Mouse (Mus musculus) CH12.LX (cell line): Measurements from ENCODE around the gene Hunk. TPM values are rescaled to one million over a fixed set of nuclear protein-coding genes. Genes with fewer than 3 reads are reported as not detected.

Source experiments
- DNase-seq: peaks from one replicate; pipeline ENCODE4 v3.0.0-alpha.2; 2013; ENCODE audit errors: extremely low read depth
- H3K27ac ChIP-seq: 2 replicates; pipeline ENCODE4 v1.5.1; 2012; ENCODE audit warnings: low read depth, mild to moderate bottlenecking, control low read depth, moderate library complexity; ENCODE audit not compliant: insufficient read depth
- H3K27me3 ChIP-seq: replicated peaks from 2 replicates; pipeline ENCODE3; 2012; ENCODE audit warnings: inconsistent platforms
- H3K36me3 ChIP-seq, 2 experiments: replicated peaks in 1 of 2; 2 replicates each; pipeline versions ENCODE3 to v1.6.1; 2012; ENCODE audit warnings: inconsistent platforms in 1 of 2, low read length in 1 of 2, mild to moderate bottlenecking in 1 of 2, mixed read lengths in 1 of 2, moderate library complexity in 1 of 2; ENCODE audit not compliant: control insufficient read depth in 1 of 2, insufficient read depth in 1 of 2
- H3K4me1 ChIP-seq, 2 experiments: 2 replicates each; pipeline ENCODE4 v1.6.1; 2012; ENCODE audit warnings: inconsistent platforms in 1 of 2, moderate library complexity in 1 of 2; ENCODE audit not compliant: insufficient read depth in 2 of 2, control insufficient read depth in 1 of 2
- H3K4me2 ChIP-seq: 2 replicates; pipeline ENCODE4 v1.6.1; 2012; ENCODE audit warnings: low read depth, mild to moderate bottlenecking, control low read depth; ENCODE audit not compliant: poor library complexity, insufficient read depth, severe bottlenecking
- H3K4me3 ChIP-seq, 3 experiments: fragments of 150-350 bp in 1 of 3; sonication (generic) in 1 of 3; replicated peaks in 1 of 3; 2 replicates each; pipeline versions ENCODE3 to v1.5.1; 2011 to 2012; ENCODE audit warnings: low read depth in 2 of 3, low read length in 2 of 3, mild to moderate bottlenecking in 2 of 3, moderate library complexity in 2 of 3, control low read depth in 1 of 3, improper control_type of control experiment in 1 of 3, inconsistent platforms in 1 of 3, mixed read lengths in 1 of 3; ENCODE audit not compliant: poor library complexity in 1 of 3
- H3K79me2 ChIP-seq: replicated peaks from 2 replicates; pipeline ENCODE4 v1.6.1; 2012; ENCODE audit warnings: mild to moderate bottlenecking, moderate library complexity; ENCODE audit not compliant: control insufficient read depth, poor library complexity, insufficient read depth, severe bottlenecking; ENCODE audit errors: extremely low read depth
- H3K9ac ChIP-seq: 2 replicates; pipeline ENCODE4 v1.6.1; 2012; ENCODE audit warnings: low read depth, mild to moderate bottlenecking, control low read depth, moderate library complexity; ENCODE audit not compliant: insufficient read depth
- H3K9me3 ChIP-seq: replicated peaks from 2 replicates; pipeline ENCODE3; 2012; ENCODE audit warnings: low read length, inconsistent platforms, mixed read lengths
- CHD1 ChIP-seq: IDR thresholded peaks from 2 replicates; pipeline ENCODE4 v1.6.1; 2012; ENCODE audit warnings: low read depth, low read length, improper control_type of control experiment, inconsistent platforms
- CHD2 ChIP-seq: IDR thresholded peaks from 2 replicates; pipeline ENCODE4 v1.6.1; 2011; ENCODE audit warnings: low read length, improper control_type of control experiment
- CTCF ChIP-seq, 2 experiments: IDR thresholded peaks in 1 of 2; conservative IDR thresholded peaks in 1 of 2; 2 replicates each; pipeline ENCODE4 v1.5.1; 2011 to 2012; ENCODE audit warnings: low read depth in 2 of 2, low read length in 2 of 2, improper control_type of control experiment in 1 of 2, inconsistent platforms in 1 of 2, mild to moderate bottlenecking in 1 of 2, moderate library complexity in 1 of 2
- ELF1 ChIP-seq: IDR thresholded peaks from 2 replicates; pipeline ENCODE4 v1.6.1; 2014; ENCODE audit warnings: low read depth, mild to moderate bottlenecking, inconsistent platforms, low read length, improper control_type of control experiment
- ETS1 ChIP-seq: conservative IDR thresholded peaks from 2 replicates; pipeline ENCODE4 v1.6.1; 2012; ENCODE audit warnings: low read depth, mild to moderate bottlenecking, inconsistent platforms, low read length, improper control_type of control experiment, moderate library complexity
- IRF4 ChIP-seq: IDR thresholded peaks from 2 replicates; pipeline ENCODE4 v1.6.1; 2014; ENCODE audit warnings: low read depth, mild to moderate bottlenecking, inconsistent platforms, low read length, improper control_type of control experiment
- JUND ChIP-seq: conservative IDR thresholded peaks from 2 replicates; pipeline ENCODE4 v1.6.1; 2011; ENCODE audit warnings: low read depth, low read length, improper control_type of control experiment
- KAT2A ChIP-seq: IDR thresholded peaks from 2 replicates; pipeline ENCODE4 v1.6.1; 2012; ENCODE audit warnings: low read length, improper control_type of control experiment, inconsistent platforms; ENCODE audit not compliant: insufficient replicate concordance
- MAFK ChIP-seq: IDR thresholded peaks from 2 replicates; pipeline ENCODE4 v1.6.1; 2011; ENCODE audit warnings: low read length, improper control_type of control experiment; ENCODE audit not compliant: insufficient replicate concordance
- MAX ChIP-seq: IDR thresholded peaks from 2 replicates; pipeline ENCODE4 v1.6.1; 2011; ENCODE audit warnings: low read length, improper control_type of control experiment
- MEF2A ChIP-seq: IDR thresholded peaks from 2 replicates; pipeline ENCODE4 v1.6.1; 2014; ENCODE audit warnings: low read depth, mild to moderate bottlenecking, inconsistent platforms, low read length, improper control_type of control experiment, borderline replicate concordance
- MXI1 ChIP-seq: IDR thresholded peaks from 2 replicates; pipeline ENCODE4 v1.6.1; 2011; ENCODE audit warnings: mild to moderate bottlenecking, low read depth, low read length, improper control_type of control experiment
- MYC ChIP-seq: IDR thresholded peaks from 2 replicates; pipeline ENCODE4 v1.6.1; 2011; ENCODE audit warnings: low read depth, mild to moderate bottlenecking, improper control_type of control experiment, low read length
- NELFE ChIP-seq: IDR thresholded peaks from 2 replicates; pipeline ENCODE4 v1.6.1; 2011; ENCODE audit warnings: low read depth, low read length, improper control_type of control experiment
- NRF1 ChIP-seq: IDR thresholded peaks from 2 replicates; pipeline ENCODE4 v1.6.1; 2014; ENCODE audit warnings: low read depth, mild to moderate bottlenecking, inconsistent platforms, low read length, improper control_type of control experiment, moderate library complexity
- POLR2AphosphoS2 ChIP-seq: IDR thresholded peaks from 2 replicates; pipeline ENCODE4 v1.6.1; 2011; ENCODE audit warnings: low read depth, low read length, improper control_type of control experiment
- RCOR1 ChIP-seq: conservative IDR thresholded peaks from 2 replicates; pipeline ENCODE4 v1.6.1; 2012; ENCODE audit warnings: low read depth, mild to moderate bottlenecking, inconsistent platforms, low read length, improper control_type of control experiment
- SMC3 ChIP-seq: IDR thresholded peaks from 2 replicates; pipeline ENCODE4 v1.6.1; 2011; ENCODE audit warnings: low read depth, low read length, improper control_type of control experiment
- TBP ChIP-seq: conservative IDR thresholded peaks from 2 replicates; pipeline ENCODE4 v1.6.1; 2011; ENCODE audit warnings: low read depth, low read length, improper control_type of control experiment
- UBTF ChIP-seq: IDR thresholded peaks from 2 replicates; pipeline ENCODE4 v1.6.1; 2012; ENCODE audit warnings: low read depth, mild to moderate bottlenecking, inconsistent platforms, low read length, improper control_type of control experiment, moderate library complexity
- USF2 ChIP-seq: conservative IDR thresholded peaks from 2 replicates; pipeline ENCODE4 v1.6.1; 2011; ENCODE audit warnings: low read depth, low read length, improper control_type of control experiment
- ZC3H11A ChIP-seq: IDR thresholded peaks from 2 replicates; pipeline ENCODE4 v1.6.1; 2012; ENCODE audit warnings: low read depth, mild to moderate bottlenecking, inconsistent platforms, low read length, improper control_type of control experiment
- ZMIZ1 ChIP-seq: IDR thresholded peaks from 2 replicates; pipeline ENCODE4 v1.6.1; 2012; ENCODE audit warnings: low read depth, mild to moderate bottlenecking, inconsistent platforms, low read length, improper control_type of control experiment
- dilution Hi-C: fragments of 300-500 bp; cut with MboI; formaldehyde crosslinking; loops from 2 replicates; pipeline ENCODE4 v1.14.3; 2020; ENCODE audit warnings: low sequenced_read_pairs; ENCODE audit not compliant: extremely low pct_unique_long_range_greater_than_20kb, extremely low pct_ligation_motif_present
- in situ Hi-C: fragments of 300-500 bp; cut with MboI; formaldehyde crosslinking; loops from 3 replicates; pipeline ENCODE4 v1.14.3; 2019; ENCODE audit warnings: low sequenced_read_pairs, low pct_ligation_motif_present, low pct_unique_long_range_greater_than_20kb, mixed read lengths
- polyA plus RNA-seq: library from polyadenylated mRNA; unstranded; fragments of >175 nt; gene quantifications from 2 replicates; pipeline ENCODE4 v1.2.1, GENCODE M21; 2012; ENCODE audit warnings: low read depth; ENCODE audit not compliant: insufficient read length
- total RNA-seq, 2 experiments: library from RNA; depleted of rRNA; stranded (reverse); fragments of 300-350 nt in 1 of 2; fragments of >200 nt in 1 of 2; gene quantifications; 2 replicates each; pipeline ENCODE4 v1.2.3; 2012 to 2014

The Hunk gene
- total and polyA plus RNA-seq, 3 experiments = not detected

- Histone ChIP-seq H3K9ac (no peak overlapping the region), H3K9me3 (no peaks in the 10 kb centered on the region), H3K27ac (no peak overlapping the region), H3K4me2 (no peak overlapping the region), H3K4me1 (peaks cover 0 to 3% of the 10 kb centered on the region in 2 experiments; a peak in 1 of 4 replicates)
- TF ChIP-seq UBTF (no peak), ETS1 (no peak), SMC3 (no peak), TBP (no peak), CHD1 (no peak), MAFK (no peak), POLR2AphosphoS2 (no peak), ELF1 (no peak), KAT2A (no peak), NRF1 (no peak), MXI1 (no peak)
- TF ChIP-seq, all 38 proteins: peak for 0
- Histone ChIP-seq H3K79me2 (no peaks in the 10 kb centered on the region), H3K27me3 (peaks cover 60% of the 10 kb centered on the region), H3K4me3 (no peak overlapping the region), H3K36me3 (no peaks in the 10 kb centered on the region)
- no peak for DNase-seq
- dilution Hi-C loops = no loop called here
- in situ Hi-C loops = no loop called here
These were observed 26.5 kb upstream of the Hunk start for GRCm38 (mm10) chr16:90359329-90359728.

- Histone ChIP-seq H3K4me2 (no peak overlapping the region), H3K9me3 (no peaks in the 10 kb centered on the region), H3K36me3 (no peaks in the 10 kb centered on the region), H3K27me3 (peaks cover 57% of the 10 kb centered on the region), H3K9ac (no peak overlapping the region), H3K4me1 (peaks cover 0 to 3% of the 10 kb centered on the region in 2 experiments; a peak in 1 of 4 replicates), H3K27ac (no peak overlapping the region), H3K79me2 (no peaks in the 10 kb centered on the region), H3K4me3 (no peak overlapping the region)
- no peak for DNase-seq
- no peak for TF ChIP-seq POLR2AphosphoS2
- TF ChIP-seq CHD2 = no peak
- no peak for TF ChIP-seq CTCF (conservative IDR thresholded peaks at IDR 0.05 in 1 of 2, IDR thresholded peaks at IDR 0.05 in 1 of 2; ENCODE audit: low read depth in 2 of 2, low read length in 2 of 2)
- no peak for TF ChIP-seq USF2
- no peak for TF ChIP-seq ZMIZ1
- TF ChIP-seq RCOR1 = no peak
- no peak for TF ChIP-seq ZC3H11A
- TF ChIP-seq SMC3 = no peak
- no peak for TF ChIP-seq MYC
- no peak for TF ChIP-seq NELFE
- no peak for TF ChIP-seq IRF4
- no peak for TF ChIP-seq JUND
- TF ChIP-seq MAX = no peak
- TF ChIP-seq MEF2A = no peak
- dilution Hi-C loops (no loop called here), in situ Hi-C loops (no loop called here)
These were observed 26.1 kb upstream of the Hunk start for GRCm38 (mm10) chr16:90359750-90360149.
